Mouse (Mus musculus) retina, embryonic 14.5 days (tissue): Measurements from ENCODE around the gene Gm8994.

Experiments
- DNase-seq: peaks from one replicate; pipeline ENCODE4 v3.0.0-alpha.2; 2015; ENCODE audit warnings: low spot score

The Gm8994 gene

GRCm38 (mm10) chr6:136363313-136363712 is 36.0 kb downstream of the Gm8994 start:
- no peak for DNase-seq

- no peak for DNase-seq
Measured at GRCm38 (mm10) chr6:136364008-136364407, 36.7 kb downstream of the Gm8994 start.

GRCm38 (mm10) chr6:136364430-136365098 is 37.2 kb downstream of the Gm8994 start:
- DNase-seq, result peak; percentile 3

- DNase-seq, result peak; percentile 7
Measured at GRCm38 (mm10) chr6:136376097-136376496, 48.8 kb downstream of the Gm8994 start.
